Mouse (Mus musculus) E14TG2a.4 (cell line): ENCODE data around the gene Rem2.

Experiments used
- CTCF ChIP-seq: conservative IDR thresholded peaks from 2 replicates; pipeline ENCODE4 v1.5.1; 2014; ENCODE audit warnings: low read length
- NANOG ChIP-seq: IDR thresholded peaks from 2 replicates; pipeline ENCODE4 v1.6.1; 2014; ENCODE audit warnings: borderline replicate concordance, low read length, mixed read lengths

GRCm38 (mm10) chr14:54499330-54499729, 23.4 kb downstream of the Rem2 start:
- TF ChIP-seq CTCF = no peak
- no peak for TF ChIP-seq NANOG
